Mouse (Mus musculus): ENCODE measurements at regions not wholly inside any gene's neighbourhood (a gene's known extent, or its start where the extent isn't known, plus 50 kb on each side); places are given as distances from the start of the nearest gene placed in this dataset.

- Histone ChIP-seq H3K9me3 (replicated peaks; ENCODE audit: low read length) (no peaks in the 10 kb centered on the region), H3K36me3 (ENCODE audit: insufficient read depth, low read length) (no peaks in the 10 kb centered on the region), H3K9ac (ENCODE audit: low read depth, low read length) (no peak overlapping the region), H3K4me1 (replicated peaks; ENCODE audit: insufficient read depth, low read length) (peaks cover 4% of the 10 kb centered on the region; the same call in 1 of the 2 replicates), H3K27ac (no peak overlapping the region), H3K4me2 (ENCODE audit: low read length) (no peak overlapping the region), H3K27me3 (ENCODE audit: insufficient read depth, low read length) (no peaks in the 10 kb centered on the region), H3K4me3 (replicated peaks; ENCODE audit: low read depth, low read length) (no peak overlapping the region)
- TF ChIP-seq CTCF (IDR thresholded peaks at IDR 0.05; ENCODE audit: low read depth), result no peak
- 57% methylated on average over 12 of the region's 12 CpGs for WGBS
- no peak for DNase-seq (ENCODE audit: low spot score)
- ATAC-seq (replicated peaks; ENCODE audit: low FRiP score, low read depth), result no peak
Measured at GRCm38 (mm10) chr4:32165918-32166528, 72.6 kb upstream of the Bach2 start.

DNA sequence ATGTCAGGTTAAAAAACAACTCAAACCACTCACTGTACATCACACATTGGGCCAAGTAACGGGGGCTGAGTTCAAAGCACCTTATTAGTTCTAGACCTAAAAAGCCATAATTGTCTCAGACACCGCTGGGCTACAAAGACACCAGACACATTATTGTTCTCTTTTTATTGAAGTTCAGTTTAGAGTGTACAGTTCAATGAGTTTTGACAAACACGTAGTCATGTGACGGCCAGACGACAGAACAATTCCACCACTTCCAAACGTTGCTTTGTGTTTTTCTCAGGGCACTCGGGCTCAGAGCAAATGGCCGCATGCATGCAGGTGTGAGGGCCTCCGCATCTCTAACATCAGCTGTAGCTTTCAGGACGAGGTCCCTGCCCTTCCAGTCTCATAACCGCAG, 71.5 kb upstream of the Bach2 start:
- H3K27ac ChIP-seq, result no peak overlapping the region
- H3K9me3 ChIP-seq (replicated peaks; ENCODE audit: low read length), result no peaks in the 10 kb centered on the region
- no peak overlapping the region for H3K9ac ChIP-seq (ENCODE audit: low read depth, low read length)
- TF ChIP-seq CTCF (IDR thresholded peaks at IDR 0.05; ENCODE audit: low read depth), result no peak
- H3K4me3 ChIP-seq (replicated peaks; ENCODE audit: low read depth, low read length), result no peak overlapping the region
- H3K4me1 ChIP-seq (replicated peaks; ENCODE audit: insufficient read depth, low read length), result peaks cover 4% of the 10 kb centered on the region; the same call in 1 of the 2 replicates
- ATAC-seq (replicated peaks; ENCODE audit: low FRiP score, low read depth) (no peak), DNase-seq (ENCODE audit: low spot score) (no peak)
- no peak overlapping the region for H3K4me2 ChIP-seq (ENCODE audit: low read length)
- H3K27me3 ChIP-seq (ENCODE audit: insufficient read depth, low read length), result no peaks in the 10 kb centered on the region
- 67% methylated on average over 11 of the region's 11 CpGs for WGBS
- H3K36me3 ChIP-seq (ENCODE audit: insufficient read depth, low read length), result no peaks in the 10 kb centered on the region

GRCm38 (mm10) chr4:32170106-32170459, 68.5 kb upstream of the Bach2 start:
- Histone ChIP-seq H3K36me3 (ENCODE audit: insufficient read depth, low read length) (no peaks in the 10 kb centered on the region), H3K27ac (0 out of 2 replicates have a peak overlapping the region, but pooled peaks have one; percentile 10), H3K9ac (ENCODE audit: low read depth, low read length) (no peak overlapping the region), H3K9me3 (replicated peaks; ENCODE audit: low read length) (no peaks in the 10 kb centered on the region), H3K4me2 (ENCODE audit: low read length) (no peak overlapping the region), H3K4me3 (replicated peaks; ENCODE audit: low read depth, low read length) (no peak overlapping the region), H3K4me1 (replicated peaks; ENCODE audit: insufficient read depth, low read length) (peaks cover 4% of the 10 kb centered on the region; the same call in 1 of the 2 replicates), H3K27me3 (ENCODE audit: insufficient read depth, low read length) (no peaks in the 10 kb centered on the region)
- no peak for TF ChIP-seq CTCF (IDR thresholded peaks at IDR 0.05; ENCODE audit: low read depth)
- DNase-seq (ENCODE audit: low spot score), result peak; percentile 69
- WGBS, result 20% methylated on average over 4 of the region's 4 CpGs
- no peak for ATAC-seq (replicated peaks; ENCODE audit: low FRiP score, low read depth)

- no peak overlapping the region for H3K4me3 ChIP-seq (replicated peaks; ENCODE audit: low read depth, low read length)
- no peak for TF ChIP-seq CTCF (IDR thresholded peaks at IDR 0.05; ENCODE audit: low read depth)
- DNase-seq (ENCODE audit: low spot score) (peak; percentile 21), ATAC-seq (replicated peaks; ENCODE audit: low FRiP score, low read depth) (no peak)
- H3K4me2 ChIP-seq (ENCODE audit: low read length), result no peak overlapping the region
- no peaks in the 10 kb centered on the region for H3K36me3 ChIP-seq (ENCODE audit: insufficient read depth, low read length)
- H3K9me3 ChIP-seq (replicated peaks; ENCODE audit: low read length), result no peaks in the 10 kb centered on the region
- H3K9ac ChIP-seq (ENCODE audit: low read depth, low read length), result no peak overlapping the region
- no peak overlapping the region for H3K27ac ChIP-seq
- peaks cover 5% of the 10 kb centered on the region; the same call in 1 of the 2 replicates for H3K4me1 ChIP-seq (replicated peaks; ENCODE audit: insufficient read depth, low read length)
- H3K27me3 ChIP-seq (ENCODE audit: insufficient read depth, low read length), result no peaks in the 10 kb centered on the region
- WGBS, result 39% methylated on average over 15 of the region's 15 CpGs
Measured at GRCm38 (mm10) chr4:32170460-32171192, 68.0 kb upstream of the Bach2 start.

- DNase-seq (ENCODE audit: low spot score) (no peak), ATAC-seq (replicated peaks; ENCODE audit: low FRiP score, low read depth) (no peak)
- H3K27me3 ChIP-seq (ENCODE audit: insufficient read depth, low read length), result no peaks in the 10 kb centered on the region
- no peak overlapping the region for H3K27ac ChIP-seq
- H3K9ac ChIP-seq (ENCODE audit: low read depth, low read length), result no peak overlapping the region
- no peaks in the 10 kb centered on the region for H3K9me3 ChIP-seq (replicated peaks; ENCODE audit: low read length)
- no peak overlapping the region for H3K4me2 ChIP-seq (ENCODE audit: low read length)
- 95% methylated on average over 6 of the region's 6 CpGs for WGBS
- H3K4me1 ChIP-seq (replicated peaks; ENCODE audit: insufficient read depth, low read length), result peaks cover 9% of the 10 kb centered on the region; the same call in 1 of the 2 replicates
- no peak for TF ChIP-seq CTCF (IDR thresholded peaks at IDR 0.05; ENCODE audit: low read depth)
- H3K36me3 ChIP-seq (ENCODE audit: insufficient read depth, low read length), result no peaks in the 10 kb centered on the region
- H3K4me3 ChIP-seq (replicated peaks; ENCODE audit: low read depth, low read length), result no peak overlapping the region
Measured at GRCm38 (mm10) chr4:32171291-32171690, 67.3 kb upstream of the Bach2 start.

DNA sequence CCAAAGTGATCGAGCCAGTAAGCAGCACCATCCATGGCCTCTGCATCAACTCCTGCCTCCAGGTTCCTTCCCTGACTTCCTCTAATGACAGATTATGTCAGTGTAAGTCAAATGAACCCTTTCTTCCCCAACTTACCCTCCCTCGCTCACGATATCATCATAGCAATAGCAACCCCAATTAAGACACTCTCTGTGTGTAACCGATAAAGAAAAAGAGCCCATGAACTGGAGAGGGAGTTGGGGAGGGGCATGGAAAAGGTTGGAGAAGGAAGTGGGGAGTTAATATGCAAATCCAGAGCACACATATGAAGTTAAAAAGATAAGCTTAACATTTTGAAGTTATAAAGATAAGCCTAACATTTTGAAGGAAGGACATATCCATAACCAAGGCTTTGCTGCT, 65.6 kb upstream of the Bach2 start:
- no peak overlapping the region for H3K4me2 ChIP-seq (ENCODE audit: low read length)
- WGBS, result 88% methylated on average over 4 of the region's 4 CpGs
- H3K9ac ChIP-seq (ENCODE audit: low read depth, low read length), result no peak overlapping the region
- no peak for DNase-seq (ENCODE audit: low spot score)
- H3K27ac ChIP-seq, result no peak overlapping the region
- no peak for TF ChIP-seq CTCF (IDR thresholded peaks at IDR 0.05; ENCODE audit: low read depth)
- ATAC-seq (replicated peaks; ENCODE audit: low FRiP score, low read depth), result no peak
- H3K4me3 ChIP-seq (replicated peaks; ENCODE audit: low read depth, low read length), result no peak overlapping the region
- H3K9me3 ChIP-seq (replicated peaks; ENCODE audit: low read length), result no peaks in the 10 kb centered on the region
- H3K36me3 ChIP-seq (ENCODE audit: insufficient read depth, low read length), result no peaks in the 10 kb centered on the region
- H3K4me1 ChIP-seq (replicated peaks; ENCODE audit: insufficient read depth, low read length), result peaks cover 12% of the 10 kb centered on the region
- H3K27me3 ChIP-seq (ENCODE audit: insufficient read depth, low read length), result no peaks in the 10 kb centered on the region

All from kidney, postnatal 0 days (tissue).